Mouse (Mus musculus): ENCODE measurements around the gene Nek11. TPM values are rescaled to one million over a fixed set of nuclear protein-coding genes. Genes with fewer than 3 reads are reported as not detected.
A peak's percentile ranks its signal among the peaks of the same experiment; 100 is the strongest.

Nek11 gene
- 3.1 and 4.0 TPM in 2 replicates for polyA plus RNA-seq (2014; fragmentation: Nextera tagmentation; extraction: Ambion mirVana)

GRCm38 (mm10) chr9:105395218-105395627 lies at the start of gene Nek11, which contains the start of gene Aste1:
Gene Nek11 (minus strand): TSS chr9:105395524.
Gene Aste1 (plus strand): TSS chr9:105395392.
- under 1% methylated on average over 43 of the region's 44 CpGs for whole genome bisulfite sequencing
- ATAC-seq (ENCODE audit: low read depth) = peak; percentile 97
- H3K9ac ChIP-seq (replicated peaks; ENCODE audit: low read depth, low read length) = peak within 1 kb of the TSS; percentile 55

GRCm38 (mm10) chr9:105408549-105408948 lies 13.2 kb upstream of the Nek11 start:
- H3K4me2 ChIP-seq (ENCODE audit: low read depth, low read length) = no peak overlapping the region

More at GRCm38 (mm10) chr9:105395218-105395627, at the start of gene Nek11, which contains the start of gene Aste1:
- Histone ChIP-seq H3K27me3 (ENCODE audit: control insufficient read depth, insufficient read depth, low read length) (no peaks in the 10 kb centered on the region), H3K4me2 (ENCODE audit: low read depth, low read length) (peak within 1 kb of the TSS; percentile 78), H3K9me3 (ENCODE audit: control insufficient read depth, low read length) (no peaks in the 10 kb centered on the region), H3K4me3 (ENCODE audit: low read depth, low read length) (peak within 1 kb of the TSS; percentile 79), H3K4me1 (ENCODE audit: control insufficient read depth, insufficient read depth, low read length) (peaks cover 26% of the 10 kb centered on the region), H3K36me3 (ENCODE audit: control insufficient read depth, insufficient read depth, low read length) (no peaks in the 10 kb centered on the region), H3K27ac (ENCODE audit: low read depth, low read length) (peak within 1 kb of the TSS; percentile 82)

GRCm38 (mm10) chr9:105394720-105395119 lies 604 bp downstream of the Nek11 start:
- no peak overlapping the region for H3K27ac ChIP-seq (ENCODE audit: low read depth, low read length)
- whole genome bisulfite sequencing = 13% methylated on average over 11 of the region's 11 CpGs
- no peak for ATAC-seq (ENCODE audit: low read depth)
- no peaks in the 10 kb centered on the region for H3K36me3 ChIP-seq (ENCODE audit: control insufficient read depth, insufficient read depth, low read length)
- no peaks in the 10 kb centered on the region for H3K9me3 ChIP-seq (ENCODE audit: control insufficient read depth, low read length)
- no peak overlapping the region for H3K9ac ChIP-seq (replicated peaks; ENCODE audit: low read depth, low read length)
- peak overlapping the region; percentile 78 for H3K4me2 ChIP-seq (ENCODE audit: low read depth, low read length)
- peak overlapping the region; percentile 79 for H3K4me3 ChIP-seq (ENCODE audit: low read depth, low read length)
- H3K4me1 ChIP-seq (ENCODE audit: control insufficient read depth, insufficient read depth, low read length) = peaks cover 24% of the 10 kb centered on the region
- H3K27me3 ChIP-seq (ENCODE audit: control insufficient read depth, insufficient read depth, low read length) = no peaks in the 10 kb centered on the region

More at GRCm38 (mm10) chr9:105408549-105408948, 13.2 kb upstream of the Nek11 start:
- no peak overlapping the region for H3K9ac ChIP-seq (replicated peaks; ENCODE audit: low read depth, low read length)
- H3K36me3 ChIP-seq (ENCODE audit: control insufficient read depth, insufficient read depth, low read length) = 0 out of 2 replicates have a peak, but pooled peaks cover 6% of the 10 kb centered on the region
- no peaks in the 10 kb centered on the region for H3K9me3 ChIP-seq (ENCODE audit: control insufficient read depth, low read length)
- H3K27ac ChIP-seq (ENCODE audit: low read depth, low read length) = no peak overlapping the region
- no peaks in the 10 kb centered on the region for H3K4me1 ChIP-seq (ENCODE audit: control insufficient read depth, insufficient read depth, low read length)
- no peak for ATAC-seq (ENCODE audit: low read depth)
- no peak overlapping the region for H3K4me3 ChIP-seq (ENCODE audit: low read depth, low read length)
- no peaks in the 10 kb centered on the region for H3K27me3 ChIP-seq (ENCODE audit: control insufficient read depth, insufficient read depth, low read length)
- WGBS = 96% methylated on average over 6 of the region's 6 CpGs

GRCm38 (mm10) chr9:105390616-105391015 lies 4.7 kb downstream of the Nek11 start:
- Histone ChIP-seq H3K36me3 (ENCODE audit: control insufficient read depth, insufficient read depth, low read length) (no peaks in the 10 kb centered on the region), H3K27ac (ENCODE audit: low read depth, low read length) (no peak overlapping the region), H3K9ac (replicated peaks; ENCODE audit: low read depth, low read length) (no peak overlapping the region), H3K4me1 (ENCODE audit: control insufficient read depth, insufficient read depth, low read length) (0 out of 2 replicates have a peak, but pooled peaks cover 4% of the 10 kb centered on the region), H3K4me3 (ENCODE audit: low read depth, low read length) (no peak overlapping the region), H3K27me3 (ENCODE audit: control insufficient read depth, insufficient read depth, low read length) (no peaks in the 10 kb centered on the region), H3K9me3 (ENCODE audit: control insufficient read depth, low read length) (no peaks in the 10 kb centered on the region), H3K4me2 (ENCODE audit: low read depth, low read length) (no peak overlapping the region)
- ATAC-seq (ENCODE audit: low read depth) = no peak
- 73% methylated on average over 4 of the region's 5 CpGs for WGBS

GRCm38 (mm10) chr9:105389289-105389688 lies 6.0 kb downstream of the Nek11 start:
- Histone ChIP-seq H3K4me1 (ENCODE audit: control insufficient read depth, insufficient read depth, low read length) (no peaks in the 10 kb centered on the region), H3K27ac (ENCODE audit: low read depth, low read length) (no peak overlapping the region), H3K27me3 (ENCODE audit: control insufficient read depth, insufficient read depth, low read length) (no peaks in the 10 kb centered on the region), H3K9me3 (ENCODE audit: control insufficient read depth, low read length) (no peaks in the 10 kb centered on the region), H3K36me3 (ENCODE audit: control insufficient read depth, insufficient read depth, low read length) (no peaks in the 10 kb centered on the region), H3K4me2 (ENCODE audit: low read depth, low read length) (no peak overlapping the region), H3K4me3 (ENCODE audit: low read depth, low read length) (no peak overlapping the region), H3K9ac (replicated peaks; ENCODE audit: low read depth, low read length) (no peak overlapping the region)
- no peak for ATAC-seq (ENCODE audit: low read depth)
- WGBS = 11% methylated on average over 4 of the region's 4 CpGs

GRCm38 (mm10) chr9:105387403-105387802 lies 7.9 kb downstream of the Nek11 start:
- H3K27ac ChIP-seq (ENCODE audit: low read depth, low read length) = no peak overlapping the region
- no peak for ATAC-seq (ENCODE audit: low read depth)
- H3K36me3 ChIP-seq (ENCODE audit: control insufficient read depth, insufficient read depth, low read length) = no peaks in the 10 kb centered on the region
- no peaks in the 10 kb centered on the region for H3K4me1 ChIP-seq (ENCODE audit: control insufficient read depth, insufficient read depth, low read length)
- H3K9ac ChIP-seq (replicated peaks; ENCODE audit: low read depth, low read length) = no peak overlapping the region
- H3K9me3 ChIP-seq (ENCODE audit: control insufficient read depth, low read length) = no peaks in the 10 kb centered on the region
- H3K4me3 ChIP-seq (ENCODE audit: low read depth, low read length) = no peak overlapping the region
- no peaks in the 10 kb centered on the region for H3K27me3 ChIP-seq (ENCODE audit: control insufficient read depth, insufficient read depth, low read length)
- no peak overlapping the region for H3K4me2 ChIP-seq (ENCODE audit: low read depth, low read length)
- 85% methylated on average over 5 of the region's 5 CpGs for WGBS

- no peaks in the 10 kb centered on the region for H3K36me3 ChIP-seq (ENCODE audit: control insufficient read depth, insufficient read depth, low read length)
- H3K9ac ChIP-seq (replicated peaks; ENCODE audit: low read depth, low read length) = no peak overlapping the region
- no peak overlapping the region for H3K27ac ChIP-seq (ENCODE audit: low read depth, low read length)
- H3K4me2 ChIP-seq (ENCODE audit: low read depth, low read length) = no peak overlapping the region
- H3K9me3 ChIP-seq (ENCODE audit: control insufficient read depth, low read length) = no peaks in the 10 kb centered on the region
- ATAC-seq (ENCODE audit: low read depth) = peak; percentile 86; the same call in 1 of the 2 replicates
- 45% methylated on average over 8 of the region's 8 CpGs for WGBS
- H3K27me3 ChIP-seq (ENCODE audit: control insufficient read depth, insufficient read depth, low read length) = no peaks in the 10 kb centered on the region
- no peak overlapping the region for H3K4me3 ChIP-seq (ENCODE audit: low read depth, low read length)
- no peaks in the 10 kb centered on the region for H3K4me1 ChIP-seq (ENCODE audit: control insufficient read depth, insufficient read depth, low read length)
Measured at GRCm38 (mm10) chr9:105379533-105380145, 15.7 kb downstream of the Nek11 start.

- Histone ChIP-seq H3K4me1 (ENCODE audit: control insufficient read depth, insufficient read depth, low read length) (no peaks in the 10 kb centered on the region), H3K4me3 (ENCODE audit: low read depth, low read length) (no peak overlapping the region), H3K9me3 (ENCODE audit: control insufficient read depth, low read length) (no peaks in the 10 kb centered on the region), H3K9ac (replicated peaks; ENCODE audit: low read depth, low read length) (no peak overlapping the region), H3K36me3 (ENCODE audit: control insufficient read depth, insufficient read depth, low read length) (no peaks in the 10 kb centered on the region), H3K4me2 (ENCODE audit: low read depth, low read length) (no peak overlapping the region), H3K27me3 (ENCODE audit: control insufficient read depth, insufficient read depth, low read length) (no peaks in the 10 kb centered on the region), H3K27ac (ENCODE audit: low read depth, low read length) (no peak overlapping the region)
- WGBS = 74% methylated on average over 3 of the region's 3 CpGs
- no peak for ATAC-seq (ENCODE audit: low read depth)
Measured at GRCm38 (mm10) chr9:105377622-105378021, 17.7 kb downstream of the Nek11 start.

- no peak overlapping the region for H3K27ac ChIP-seq (ENCODE audit: low read depth, low read length)
- no peak overlapping the region for H3K9ac ChIP-seq (replicated peaks; ENCODE audit: low read depth, low read length)
- H3K4me1 ChIP-seq (ENCODE audit: control insufficient read depth, insufficient read depth, low read length) = no peaks in the 10 kb centered on the region
- H3K27me3 ChIP-seq (ENCODE audit: control insufficient read depth, insufficient read depth, low read length) = no peaks in the 10 kb centered on the region
- no peaks in the 10 kb centered on the region for H3K36me3 ChIP-seq (ENCODE audit: control insufficient read depth, insufficient read depth, low read length)
- H3K9me3 ChIP-seq (ENCODE audit: control insufficient read depth, low read length) = no peaks in the 10 kb centered on the region
- no peak for ATAC-seq (ENCODE audit: low read depth)
- no peak overlapping the region for H3K4me2 ChIP-seq (ENCODE audit: low read depth, low read length)
- 76% methylated on average over 7 of the region's 7 CpGs for WGBS
- H3K4me3 ChIP-seq (ENCODE audit: low read depth, low read length) = no peak overlapping the region
Measured at GRCm38 (mm10) chr9:105376954-105377530, 18.3 kb downstream of the Nek11 start.

Measured in neural tube, embryonic 14.5 days (tissue).